Mouse (Mus musculus): ENCODE data around the gene Olfr1347.
A peak's percentile ranks its signal among the peaks of the same experiment; 100 is the strongest.
"Not testable (repeated sequence)": the region's sequence is repeated elsewhere in the genome, so short reads cannot be mapped to it uniquely, and the experiment has no call there.

Gene Olfr1347

DNA sequence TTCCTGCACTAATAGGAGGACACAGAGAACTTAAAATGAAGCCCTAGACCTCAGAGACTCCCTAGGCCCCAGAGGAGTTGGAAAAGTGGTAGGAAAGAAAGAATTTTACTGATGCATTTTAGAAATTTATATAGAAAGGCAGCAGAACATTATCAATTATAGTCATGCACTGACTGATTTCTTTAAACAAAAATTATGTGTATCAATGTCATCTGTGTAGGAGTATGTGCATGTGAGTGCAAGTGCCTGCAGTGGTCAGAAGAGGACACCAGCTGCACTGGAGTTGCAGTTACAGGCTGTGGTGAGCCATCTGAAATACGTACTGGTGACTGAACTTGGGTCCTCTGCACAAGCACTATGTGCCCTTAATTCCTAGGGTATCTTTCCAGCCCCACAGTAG lies at the start of gene Olfr1347:
Gene Olfr1347 (minus strand): TSS at position 101 of the 400 bp plus-strand sequence.
- no peak for DNase-seq

DNA sequence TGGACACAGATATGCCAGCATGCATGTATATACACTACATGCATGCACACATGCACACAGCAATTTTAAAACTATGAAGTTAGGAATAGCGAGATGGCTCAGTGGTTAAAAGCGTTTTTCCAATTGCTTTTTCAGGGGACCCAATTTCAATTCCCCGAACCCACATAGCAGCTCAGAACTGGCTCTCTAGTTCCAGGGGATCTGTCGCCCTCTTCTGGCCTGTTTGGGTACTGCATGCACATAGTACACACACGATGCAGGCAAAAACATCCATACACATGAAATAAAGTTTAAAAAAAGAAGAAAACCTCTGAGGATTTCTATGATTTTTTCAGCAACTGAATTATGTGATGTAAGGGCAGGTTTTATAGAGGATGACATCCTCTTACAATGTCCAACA lies 26.6 kb upstream of the Olfr1347 start:
- peak; percentile 25 for DNase-seq

DNA sequence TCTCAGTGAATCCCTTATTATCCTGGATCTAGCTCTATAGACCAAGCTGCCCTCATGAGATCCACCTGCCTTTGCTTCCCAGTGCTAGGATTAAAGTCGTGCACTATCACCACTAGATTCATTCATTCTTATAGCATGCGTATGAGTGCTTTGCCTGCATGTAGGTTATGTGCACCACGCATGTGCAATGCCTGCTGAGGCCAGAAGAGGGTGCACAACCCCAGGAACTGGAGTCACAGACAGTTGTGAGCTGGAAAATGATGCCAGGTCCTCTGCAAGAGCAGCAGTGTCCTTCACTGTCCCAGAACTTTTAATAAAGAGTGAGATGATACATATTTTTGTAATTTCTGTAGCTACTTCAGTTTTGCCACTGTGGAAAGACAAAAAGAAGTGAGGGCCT lies 25.4 kb upstream of the Olfr1347 start:
- no peak for DNase-seq

DNA sequence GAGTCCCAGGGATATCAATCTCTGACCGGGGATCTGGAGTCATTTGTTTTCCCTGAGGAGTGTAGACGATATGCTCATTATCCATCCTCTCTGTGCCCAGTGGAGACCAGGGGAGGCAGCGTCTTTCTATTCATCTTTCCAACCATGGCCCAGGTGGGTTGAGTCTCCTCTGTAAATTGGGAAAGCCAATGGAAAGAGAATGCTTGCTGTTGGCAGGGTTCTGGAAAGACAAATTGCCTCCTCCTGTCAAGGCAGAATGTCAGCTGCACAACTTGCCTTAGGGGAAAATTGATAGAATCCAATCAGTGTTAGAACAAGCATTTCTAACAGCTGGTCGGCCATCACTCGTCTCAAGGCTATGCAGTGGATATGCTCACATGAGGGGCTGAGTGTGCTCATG lies 23.3 kb upstream of the Olfr1347 start, which contains the start of gene Olfr1349:
Gene Olfr1349 (minus strand): TSS at position 101 of the 400 bp plus-strand sequence.
- DNase-seq, result no peak

DNA sequence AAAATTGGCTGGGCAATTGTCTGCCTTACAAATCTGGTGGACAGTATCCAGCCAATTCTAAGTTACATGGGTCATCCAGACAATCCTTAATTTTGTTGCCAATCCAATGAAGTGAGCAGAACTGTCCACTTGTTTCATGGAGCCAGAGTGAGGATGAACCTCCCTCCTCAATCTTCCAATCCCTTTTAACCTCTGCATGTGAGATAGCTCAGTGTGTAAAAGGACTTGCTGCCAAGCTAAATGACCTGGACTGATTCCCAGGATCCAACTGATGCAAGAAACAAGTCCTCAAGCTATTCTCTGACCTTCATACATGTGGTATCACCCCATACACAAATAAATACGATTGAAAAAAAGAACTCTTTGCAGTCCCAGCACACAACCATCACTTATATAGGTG lies 22.1 kb upstream of the Olfr1347 start:
- DNase-seq, result no peak

DNA sequence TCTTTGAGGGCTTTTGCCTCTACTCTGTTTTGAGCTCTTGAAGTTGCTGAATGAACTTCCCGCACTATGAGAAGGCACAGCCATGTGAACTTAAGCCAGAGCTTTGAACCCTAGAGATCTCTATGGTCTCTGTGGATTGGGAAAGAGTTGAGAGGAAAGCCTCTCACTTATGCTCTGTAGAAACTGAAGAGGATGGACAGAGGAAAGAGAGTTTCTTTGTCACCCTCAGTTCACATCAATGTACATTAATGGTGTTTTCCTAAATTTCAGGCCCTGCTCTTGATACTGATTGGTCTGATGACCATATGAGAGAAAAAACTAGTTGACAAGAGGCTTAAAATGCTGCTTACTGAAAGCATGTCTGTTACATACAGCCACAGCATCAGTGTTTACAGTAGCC lies 9.1 kb upstream of the Olfr1347 start, which contains the start of gene Olfr1348:
Gene Olfr1348 (minus strand): TSS at position 101 of the 400 bp plus-strand sequence.
- DNase-seq, result no peak

DNA sequence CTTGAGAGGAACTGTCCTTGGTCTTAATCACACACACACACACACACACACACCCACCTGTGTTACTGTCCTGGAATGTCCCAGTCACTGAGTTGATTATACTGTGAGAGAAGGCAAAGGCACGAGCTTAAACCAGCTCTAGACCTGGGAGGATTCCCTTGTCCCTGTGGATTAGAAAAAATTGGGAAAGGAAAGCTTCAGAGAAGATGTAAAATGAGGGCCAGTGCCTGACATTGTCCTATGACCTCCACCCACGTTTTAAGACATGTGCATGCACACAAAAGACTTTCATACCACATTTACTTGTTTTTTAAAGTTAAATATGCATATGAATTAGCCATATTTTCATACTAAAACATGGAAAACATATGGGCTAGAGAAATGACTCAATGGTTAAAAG lies 12.7 kb downstream of the Olfr1347 start, which contains the start of gene Olfr5:
Gene Olfr5 (minus strand): TSS at position 101 of the 400 bp plus-strand sequence.
- no peak for DNase-seq

DNA sequence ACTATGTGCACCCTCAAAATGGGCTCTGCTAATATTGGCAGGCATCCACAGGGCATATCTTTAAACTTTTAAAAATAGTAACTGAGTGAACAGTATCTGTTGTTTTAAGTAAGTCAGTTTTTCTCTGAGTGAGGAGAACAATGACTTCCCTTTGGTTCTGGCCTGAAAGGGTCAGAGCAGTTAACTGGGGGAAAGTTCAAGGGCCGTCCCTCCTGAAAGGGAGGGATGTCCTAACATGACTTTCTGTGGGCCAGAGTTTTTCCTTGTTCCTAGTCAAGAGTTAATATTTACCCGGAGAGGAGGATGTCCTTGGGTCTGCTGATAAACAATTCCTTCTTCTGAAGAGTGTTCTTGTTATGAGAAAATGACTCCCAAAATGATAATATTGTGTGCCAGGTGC lies 21.9 kb downstream of the Olfr1347 start:
- not testable (repeated sequence) for DNase-seq

DNA sequence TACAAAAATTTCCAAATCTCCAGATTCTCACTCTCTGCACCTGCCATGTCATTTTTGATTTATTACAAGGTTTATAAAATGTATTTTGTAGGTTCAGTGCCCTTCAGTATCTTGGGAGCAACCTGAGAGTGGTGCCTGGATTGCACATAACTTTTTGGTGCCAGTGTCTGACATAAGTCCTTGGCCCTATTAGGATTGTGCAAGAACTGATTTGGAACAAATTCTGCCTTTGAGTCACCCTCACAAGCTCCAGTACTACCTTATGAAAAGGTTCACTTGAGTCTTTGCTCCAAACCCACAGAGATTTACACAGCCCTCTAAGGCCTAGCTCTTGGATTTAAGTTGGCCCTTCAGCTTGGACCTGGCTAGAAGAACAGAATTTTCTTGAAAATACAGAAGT lies 32.6 kb downstream of the Olfr1347 start, which contains the start of gene Olfr1346:
Gene Olfr1346 (plus strand): TSS at position 151 of the 400 bp plus-strand sequence.
- DNase-seq, result no peak

DNA sequence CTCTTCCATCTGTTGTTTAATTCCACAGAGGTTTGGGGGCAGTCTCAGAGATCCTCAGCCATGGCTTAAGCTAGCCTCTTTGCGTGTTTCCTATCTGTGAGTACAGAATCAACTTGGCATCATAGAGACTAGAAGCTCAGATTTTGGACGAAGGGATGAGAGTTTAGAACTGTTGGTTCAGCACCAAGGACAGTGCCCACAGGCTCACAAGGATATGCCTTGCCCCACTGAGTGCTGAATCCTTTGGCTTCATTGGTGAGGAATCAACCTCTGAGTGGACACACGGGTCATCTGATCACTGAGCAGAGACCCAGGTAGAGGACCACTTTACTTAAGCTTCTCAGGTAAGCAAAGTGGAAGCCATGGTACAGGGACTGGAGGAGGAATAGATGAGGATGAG lies 43.2 kb downstream of the Olfr1347 start:
- DNase-seq, result no peak

DNA sequence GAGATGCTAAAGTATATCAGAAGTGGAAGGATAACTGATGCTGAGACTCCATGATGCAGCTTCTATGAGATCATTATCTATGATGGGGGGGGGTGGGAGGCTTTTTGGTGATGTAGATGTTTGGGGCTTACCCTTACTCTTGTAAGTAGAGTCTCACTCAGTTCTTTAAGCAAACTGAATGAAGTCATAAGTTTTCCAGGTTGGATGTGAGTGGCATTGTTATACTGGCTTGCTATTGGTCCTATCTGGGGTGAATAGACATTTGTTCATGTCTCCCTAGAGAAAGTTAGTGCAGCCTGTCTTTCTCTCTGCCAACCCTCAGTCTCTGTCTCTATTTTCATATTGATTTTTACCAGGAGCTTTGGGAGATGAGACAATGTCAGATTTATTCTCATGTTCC lies 43.7 kb downstream of the Olfr1347 start, which contains the start of gene Olfr1336:
Gene Olfr1336 (plus strand): TSS at position 301 of the 400 bp plus-strand sequence.
- DNase-seq, result no peak

DNA sequence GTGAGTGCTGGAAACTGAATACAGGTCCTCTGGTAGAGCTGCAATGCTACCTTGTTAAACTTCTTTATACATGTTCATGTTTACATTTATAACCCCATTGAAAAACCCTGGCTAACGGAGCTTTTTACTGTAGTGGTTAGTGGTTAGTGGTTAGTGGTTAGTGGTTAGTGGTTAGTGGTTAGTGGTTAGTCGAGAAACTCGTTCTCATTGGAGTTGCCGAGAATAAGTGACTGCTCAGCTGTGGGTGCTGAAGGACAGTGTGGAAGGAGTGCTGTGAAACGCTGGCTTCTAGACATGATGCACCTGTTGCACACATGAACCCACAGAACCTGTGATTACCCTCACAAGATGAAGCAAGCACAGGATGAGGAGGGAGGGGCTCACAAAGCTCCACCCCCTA lies 51.8 kb downstream of the Olfr1347 start:
- no peak for DNase-seq

DNA sequence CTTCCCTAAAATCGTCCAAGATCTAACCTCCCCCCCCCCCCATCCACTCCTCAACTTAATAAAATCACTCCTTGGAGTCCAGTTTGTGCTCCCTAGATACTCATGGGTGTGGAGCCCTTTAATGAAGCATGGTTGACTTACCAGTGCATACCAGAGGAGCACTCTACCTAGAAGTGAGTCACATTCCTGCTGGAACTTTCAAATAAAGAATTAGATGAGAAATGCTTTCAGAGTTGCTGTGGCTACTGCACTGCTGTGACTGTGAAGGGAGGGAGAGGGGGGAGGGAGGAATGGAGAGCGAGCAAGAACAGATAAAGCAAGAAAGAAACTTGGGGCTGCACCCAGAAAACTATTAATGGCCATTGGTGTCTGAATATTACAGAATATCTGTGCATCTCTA lies 58.4 kb downstream of the Olfr1347 start:
- no peak for DNase-seq

DNA sequence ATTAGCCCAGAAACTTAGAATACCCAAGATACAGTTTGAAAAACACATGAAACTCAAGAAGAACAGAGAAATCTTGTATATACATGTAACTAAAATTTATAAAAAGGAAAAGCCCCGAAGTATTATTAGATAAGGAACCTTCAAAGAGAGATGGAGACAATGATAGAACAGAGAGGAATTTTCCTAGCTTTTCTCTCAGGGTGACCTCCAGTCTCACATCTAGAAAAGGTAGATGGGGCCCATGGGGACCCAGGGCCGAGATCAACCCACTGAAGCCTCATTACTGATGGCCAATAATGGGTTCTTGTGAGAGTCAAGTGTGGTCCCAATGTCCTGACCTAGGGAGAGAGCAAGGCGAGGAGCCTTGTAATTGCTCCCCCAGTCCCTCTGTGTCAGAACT lies 61.2 kb downstream of the Olfr1347 start, which contains the start of gene Olfr1344:
Gene Olfr1344 (plus strand): TSS at position 301 of the 400 bp plus-strand sequence.
- no peak for DNase-seq
